Mouse (Mus musculus) bone marrow, adult 2 months (tissue): ENCODE measurements around the gene Ssc5d.

Experiments
- CTCF ChIP-seq: fragments of 200-500 bp; IDR thresholded peaks from 2 replicates; pipeline ENCODE4 v1.5.1; 2011; ENCODE audit warnings: low read length, control low read depth; ENCODE audit not compliant: control insufficient read depth, insufficient read depth
- POLR2A ChIP-seq: fragments of 200-500 bp; IDR thresholded peaks from 2 replicates; pipeline ENCODE4 v1.6.1; 2011; ENCODE audit warnings: low read depth, mild to moderate bottlenecking, control low read depth, low read length, borderline replicate concordance; ENCODE audit not compliant: control insufficient read depth

DNA sequence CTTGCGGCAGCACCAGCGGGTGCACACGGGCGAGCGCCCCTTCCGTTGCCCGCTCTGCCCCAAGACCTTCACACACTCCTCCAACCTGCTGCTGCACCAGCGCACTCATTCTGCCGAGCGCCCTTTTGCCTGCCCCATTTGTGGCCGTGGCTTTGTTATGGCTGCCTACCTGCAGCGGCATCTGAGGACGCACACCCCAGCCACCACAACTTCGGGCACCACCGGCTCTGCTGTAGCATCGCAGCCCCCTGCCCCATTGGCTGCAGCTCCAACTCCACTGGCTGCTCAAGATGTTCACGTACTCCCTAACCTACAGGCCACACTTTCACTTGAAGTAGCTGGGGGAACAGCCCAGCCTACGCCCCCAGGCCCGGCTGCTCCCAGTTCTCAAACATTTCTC is 5.1 kb upstream of the Ssc5d start:
- TF ChIP-seq POLR2A (no peak), CTCF (no peak)
